Mouse (Mus musculus) spleen, adult 2 months (tissue): ENCODE data around the gene Ppcs.

Source experiments
- CTCF ChIP-seq: fragments of 200-500 bp; IDR thresholded peaks from 2 replicates; pipeline ENCODE4 v1.5.1; 2011; ENCODE audit warnings: mild to moderate bottlenecking, inconsistent platforms; ENCODE audit not compliant: insufficient read depth, insufficient read length, insufficient replicate concordance; ENCODE audit errors: extremely low read depth
- POLR2A ChIP-seq: fragments of 200-500 bp; IDR thresholded peaks from 2 replicates; pipeline ENCODE4 v1.6.1; 2011; ENCODE audit warnings: low read depth, low read length, inconsistent platforms

DNA sequence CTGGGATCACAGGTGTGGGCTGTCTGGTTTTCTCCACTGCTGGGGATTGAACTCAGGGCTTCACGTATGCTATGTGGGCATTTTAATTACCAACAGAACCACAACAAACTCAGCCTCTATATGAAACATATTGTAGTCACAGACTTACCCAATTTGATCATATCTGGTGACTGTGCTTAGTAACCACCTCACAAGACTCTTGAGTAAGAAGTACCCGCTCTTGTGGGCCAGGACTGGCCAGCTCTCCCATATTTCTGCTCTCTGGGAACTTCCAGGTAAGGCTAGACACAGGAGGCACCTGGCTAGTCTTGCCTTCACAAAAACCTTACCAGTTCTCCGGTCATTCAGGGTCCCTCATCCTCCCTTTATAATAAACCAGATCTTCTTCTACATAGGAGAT is 40.2 kb upstream of the Ppcs start:
- no peak for TF ChIP-seq CTCF
- TF ChIP-seq POLR2A = no peak
